Mouse (Mus musculus) embryonic facial prominence, embryonic 14.5 days (tissue): ENCODE measurements around the gene Glipr2. TPM values are rescaled to one million over a fixed set of nuclear protein-coding genes. Genes with fewer than 3 reads are reported as not detected.
A peak's percentile ranks its signal among the peaks of the same experiment; 100 is the strongest.

Source experiments
- ATAC-seq: fragments of 200-750 bp; cut with Nextera tagmentation; 2 replicates; pipeline ENCODE4 v1.8.0; 2017; ENCODE audit warnings: low read depth, moderate number of reproducible peaks, moderate TSS enrichment
- DNase-seq: peaks from one replicate; pipeline ENCODE4 v3.0.0-alpha.2; 2015; ENCODE audit warnings: low spot score
- H3K27ac ChIP-seq: fragments of 300-500 bp; sonication (generic); replicated peaks from 2 replicates; pipeline ENCODE4 v1.5.1; 2014; ENCODE audit warnings: low read depth, mild to moderate bottlenecking, low read length, moderate library complexity
- H3K27me3 ChIP-seq: fragments of 300-500 bp; sonication (generic); replicated peaks from 2 replicates; pipeline ENCODE4 v1.6.1; 2014; ENCODE audit warnings: low read length; ENCODE audit not compliant: control insufficient read depth, insufficient read depth
- H3K36me3 ChIP-seq: fragments of 300-500 bp; sonication (generic); 2 replicates; pipeline ENCODE4 v1.6.1; 2014; ENCODE audit warnings: low read length, mixed read lengths; ENCODE audit not compliant: control insufficient read depth, insufficient read depth
- H3K4me1 ChIP-seq: fragments of 300-500 bp; sonication (generic); 2 replicates; pipeline ENCODE4 v1.6.1; 2014; ENCODE audit warnings: antibody characterized with exemption, low read length; ENCODE audit not compliant: control insufficient read depth, insufficient read depth
- H3K4me2 ChIP-seq: fragments of 300-500 bp; sonication (generic); 2 replicates; pipeline ENCODE4 v1.6.1; 2014; ENCODE audit warnings: low read depth, mild to moderate bottlenecking, low read length, moderate library complexity, mixed read lengths
- H3K4me3 ChIP-seq: fragments of 300-500 bp; sonication (generic); 2 replicates; pipeline ENCODE4 v1.5.1; 2014; ENCODE audit warnings: low read depth, mild to moderate bottlenecking, low read length
- H3K9ac ChIP-seq: fragments of 300-500 bp; sonication (generic); 2 replicates; pipeline ENCODE4 v1.6.1; 2014; ENCODE audit warnings: low read depth, mild to moderate bottlenecking, low read length, moderate library complexity, mixed read lengths
- H3K9me3 ChIP-seq: fragments of 300-500 bp; sonication (generic); 2 replicates; pipeline ENCODE4 v1.6.1; 2016; ENCODE audit warnings: low read length; ENCODE audit not compliant: control insufficient read depth
- WGBS: fragments of 180-500 bp; shearing (Covaris S2); extraction: QIAGEN DNeasy Blood & Tissue Kit; methylation state at CpG from one replicate; pipeline ENCODE4 v1.1.7; 2014; 5-methylcytosine and 5-hydroxymethylcytosine counted together
- polyA plus RNA-seq: library from polyadenylated mRNA; unstranded; fragments of >200 nt; fragmentation: Nextera tagmentation; extraction: Ambion mirVana; gene quantifications from 2 replicates; pipeline ENCODE4 v1.2.1, GENCODE M21; 2014

Glipr2 gene
- polyA plus RNA-seq: 121 and 129 TPM in 2 replicates

DNA sequence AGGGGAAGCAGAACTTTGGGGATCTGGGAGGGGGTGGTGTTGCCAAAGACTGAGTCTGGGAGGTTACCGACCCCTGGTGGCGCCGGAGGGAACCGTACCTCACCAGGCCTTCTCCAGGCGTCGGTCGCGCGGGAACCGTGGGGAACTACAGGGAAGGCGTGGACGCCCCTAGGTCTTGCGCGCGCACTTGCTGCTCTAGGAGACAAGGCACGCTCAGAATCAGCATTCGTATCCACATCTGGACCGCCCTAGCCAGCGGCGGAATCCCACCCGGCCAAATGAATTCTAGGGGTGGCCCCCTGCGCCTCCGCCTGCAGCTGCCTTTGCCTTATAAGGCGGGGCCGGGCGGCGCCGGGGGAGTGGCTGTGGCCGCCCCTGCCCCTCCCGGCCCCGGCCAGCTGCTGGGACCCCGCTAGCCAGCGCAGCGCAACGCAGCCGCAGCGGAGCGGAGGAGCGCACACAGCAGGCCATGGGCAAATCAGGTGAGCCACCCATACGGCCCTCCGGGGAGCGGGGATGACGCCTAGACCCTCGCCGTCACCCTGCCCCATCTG, at the start of gene Glipr2:
Glipr2 (plus strand) TSS at position 110 of the 554 bp plus-strand sequence.
- peak; percentile 93 for ATAC-seq
- H3K4me1 ChIP-seq: peaks cover 11% of the 10 kb centered on the region; the same call in 1 of the 2 replicates
- peak within 1 kb of the TSS; percentile 76 for H3K9ac ChIP-seq
- peak within 1 kb of the TSS; percentile 95 for H3K4me2 ChIP-seq
- no peaks in the 10 kb centered on the region for H3K27me3 ChIP-seq
- WGBS: 0% methylated on average over 12 of the region's 45 CpGs
- H3K27ac ChIP-seq: peak within 1 kb of the TSS; percentile 89
- DNase-seq: peak; percentile 96
- no peaks in the 10 kb centered on the region for H3K9me3 ChIP-seq
- peak within 1 kb of the TSS; percentile 74 for H3K4me3 ChIP-seq
- H3K36me3 ChIP-seq: no peaks in the 10 kb centered on the region

DNA sequence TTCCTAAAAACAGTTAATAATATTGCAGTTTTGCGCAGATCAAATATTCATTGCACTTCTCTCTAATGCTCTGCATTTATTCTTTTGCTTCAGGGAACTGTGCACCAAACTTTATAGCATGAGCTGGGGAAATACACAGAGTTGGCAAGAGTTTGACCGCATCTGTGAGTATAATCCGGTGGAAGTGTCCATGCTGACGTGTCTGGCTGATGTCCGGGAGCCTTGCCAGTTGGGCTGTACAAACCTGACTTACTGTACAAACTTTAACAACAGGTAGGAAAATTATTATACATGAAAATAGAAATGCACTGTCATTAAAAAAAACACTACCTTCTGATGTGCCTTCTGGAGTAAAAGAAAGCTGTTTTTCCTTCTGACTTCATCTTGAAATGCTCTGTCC, 39.0 kb upstream of the Glipr2 start:
- WGBS: 89% methylated on average over 5 of the region's 5 CpGs
- Histone ChIP-seq H3K9ac (no peak overlapping the region), H3K4me2 (no peak overlapping the region), H3K4me3 (no peak overlapping the region), H3K27ac (no peak overlapping the region), H3K9me3 (no peaks in the 10 kb centered on the region), H3K27me3 (no peaks in the 10 kb centered on the region), H3K36me3 (peaks cover 35% of the 10 kb centered on the region), H3K4me1 (no peaks in the 10 kb centered on the region)
- DNase-seq: no peak
- no peak for ATAC-seq

DNA sequence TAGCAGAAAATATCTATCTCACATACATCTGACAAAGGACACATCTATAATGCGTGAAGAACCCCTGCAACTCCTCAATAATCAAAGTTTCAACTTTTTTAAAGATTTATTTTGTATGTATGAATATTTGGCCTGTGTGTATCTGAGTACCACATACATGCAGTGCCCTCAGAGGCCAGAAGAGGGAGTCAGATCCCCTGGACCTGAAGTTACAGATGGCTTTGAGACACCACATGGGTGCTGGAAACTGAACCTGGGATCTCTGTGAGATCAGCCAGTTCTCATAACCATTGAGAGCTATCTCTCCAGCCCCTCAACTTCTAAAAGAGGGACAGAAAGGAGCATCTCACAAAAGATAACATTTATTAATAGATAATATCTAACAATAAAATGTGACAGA, 36.6 kb upstream of the Glipr2 start:
- Histone ChIP-seq H3K27me3 (no peaks in the 10 kb centered on the region), H3K9me3 (no peaks in the 10 kb centered on the region), H3K4me3 (no peak overlapping the region), H3K4me2 (no peak overlapping the region), H3K36me3 (peaks cover 40% of the 10 kb centered on the region), H3K27ac (no peak overlapping the region), H3K4me1 (no peaks in the 10 kb centered on the region), H3K9ac (no peak overlapping the region)
- DNase-seq (no peak), ATAC-seq (no peak)
- 96% methylated on average over 1 of the region's 1 CpGs for WGBS

DNA sequence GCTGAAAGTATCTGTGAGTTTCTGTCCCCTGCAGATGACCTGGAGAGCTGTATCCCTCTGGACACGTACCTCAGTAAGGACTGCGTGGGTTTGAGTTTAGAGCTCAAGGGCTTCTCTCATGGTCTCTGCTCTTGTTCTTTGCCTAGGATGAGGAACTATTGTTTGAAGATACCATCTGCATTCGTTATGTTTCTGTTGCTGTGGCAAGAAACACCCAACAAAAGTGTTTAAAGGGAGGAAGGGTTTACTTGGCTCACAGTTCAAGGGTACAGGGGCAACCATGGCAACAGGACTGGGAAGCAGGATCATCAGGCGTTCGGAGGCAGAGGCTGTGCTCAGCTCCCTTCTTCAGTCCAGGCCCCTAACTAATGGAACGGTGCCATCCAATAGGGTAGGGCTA, 32.1 kb upstream of the Glipr2 start:
- H3K4me1 ChIP-seq: no peaks in the 10 kb centered on the region
- H3K27ac ChIP-seq: no peak overlapping the region
- no peaks in the 10 kb centered on the region for H3K9me3 ChIP-seq
- WGBS: 84% methylated on average over 6 of the region's 6 CpGs
- H3K4me2 ChIP-seq: no peak overlapping the region
- H3K9ac ChIP-seq: no peak overlapping the region
- peaks cover 75% of the 10 kb centered on the region for H3K36me3 ChIP-seq
- DNase-seq (no peak), ATAC-seq (no peak)
- no peaks in the 10 kb centered on the region for H3K27me3 ChIP-seq
- no peak overlapping the region for H3K4me3 ChIP-seq

DNA sequence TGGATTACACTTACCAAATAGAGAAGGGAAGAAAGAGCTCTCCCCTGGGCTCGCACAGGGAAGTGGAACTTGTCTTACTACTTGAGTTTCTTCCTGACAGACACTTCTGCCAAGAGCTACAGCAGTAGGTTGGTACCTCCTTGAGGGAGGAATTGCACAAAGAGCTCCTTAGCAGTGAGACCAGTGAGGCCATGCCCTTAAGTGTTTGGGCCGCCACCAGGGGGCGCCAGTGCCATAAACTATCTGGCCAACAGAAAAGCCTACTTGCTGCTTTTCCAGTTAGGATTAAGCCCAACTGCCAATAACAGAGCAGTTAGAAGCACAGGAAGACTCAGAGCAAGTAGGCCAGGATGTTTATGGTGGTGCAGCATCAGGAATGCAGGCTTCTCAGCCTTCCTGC, 31.4 kb upstream of the Glipr2 start:
- ATAC-seq: peak; percentile 84
- H3K9me3 ChIP-seq: no peaks in the 10 kb centered on the region
- H3K27me3 ChIP-seq: no peaks in the 10 kb centered on the region
- H3K4me3 ChIP-seq: no peak overlapping the region
- no peaks in the 10 kb centered on the region for H3K4me1 ChIP-seq
- no peak overlapping the region for H3K4me2 ChIP-seq
- no peak overlapping the region for H3K27ac ChIP-seq
- no peak overlapping the region for H3K9ac ChIP-seq
- DNase-seq: peak; percentile 94
- WGBS: 17% methylated on average over 3 of the region's 3 CpGs
- H3K36me3 ChIP-seq: peaks cover 78% of the 10 kb centered on the region

DNA sequence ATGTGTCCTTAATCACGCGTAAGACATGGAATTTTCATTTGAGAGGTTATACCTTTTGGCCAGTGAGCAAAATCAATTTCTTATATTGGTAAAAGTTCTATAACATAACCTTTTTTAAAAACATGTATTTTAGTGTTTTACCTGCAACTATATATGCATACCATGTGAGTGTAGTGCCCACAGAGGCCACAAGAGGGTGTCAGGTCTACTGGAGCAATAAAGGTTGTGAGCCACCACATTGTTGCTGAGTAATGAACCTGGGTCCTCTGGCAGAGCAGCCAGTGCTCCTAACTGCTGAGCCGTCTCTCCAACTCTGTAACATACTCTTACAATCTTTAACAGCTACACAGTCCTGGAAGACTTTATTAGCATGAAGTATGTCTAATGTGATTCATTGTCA, 29.4 kb upstream of the Glipr2 start:
- Histone ChIP-seq H3K4me1 (no peaks in the 10 kb centered on the region), H3K4me3 (no peak overlapping the region), H3K27me3 (no peaks in the 10 kb centered on the region), H3K27ac (no peak overlapping the region), H3K9me3 (no peaks in the 10 kb centered on the region), H3K4me2 (no peak overlapping the region), H3K9ac (no peak overlapping the region), H3K36me3 (peaks cover 91% of the 10 kb centered on the region)
- ATAC-seq: no peak
- 92% methylated on average over 3 of the region's 3 CpGs for WGBS
- no peak for DNase-seq

DNA sequence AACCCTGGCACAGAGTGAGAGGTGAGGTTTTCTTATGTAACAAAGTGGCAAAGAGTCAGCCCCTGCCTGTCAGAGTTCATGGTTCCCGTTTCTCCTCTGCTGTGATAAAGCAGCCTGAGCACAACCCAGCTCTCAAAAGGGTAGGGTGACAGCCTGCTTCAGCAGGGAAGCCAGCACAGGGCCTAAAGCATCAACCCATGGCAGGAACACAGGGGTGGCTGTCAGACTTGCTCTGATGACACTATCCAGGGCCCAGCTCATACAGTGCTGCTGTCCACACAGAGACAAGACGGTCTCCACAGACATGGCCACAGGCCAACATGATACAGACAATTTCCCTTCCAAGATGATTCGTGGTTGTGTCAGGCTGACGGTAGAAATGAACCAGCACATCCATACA, 25.3 kb upstream of the Glipr2 start:
- no peak for ATAC-seq
- Histone ChIP-seq H3K4me2 (no peak overlapping the region), H3K27me3 (no peaks in the 10 kb centered on the region), H3K27ac (no peak overlapping the region), H3K36me3 (peaks cover 71% of the 10 kb centered on the region), H3K4me1 (no peaks in the 10 kb centered on the region), H3K9ac (no peak overlapping the region), H3K9me3 (no peaks in the 10 kb centered on the region), H3K4me3 (no peak overlapping the region)
- no peak for DNase-seq
- WGBS: 83% methylated on average over 4 of the region's 4 CpGs

DNA sequence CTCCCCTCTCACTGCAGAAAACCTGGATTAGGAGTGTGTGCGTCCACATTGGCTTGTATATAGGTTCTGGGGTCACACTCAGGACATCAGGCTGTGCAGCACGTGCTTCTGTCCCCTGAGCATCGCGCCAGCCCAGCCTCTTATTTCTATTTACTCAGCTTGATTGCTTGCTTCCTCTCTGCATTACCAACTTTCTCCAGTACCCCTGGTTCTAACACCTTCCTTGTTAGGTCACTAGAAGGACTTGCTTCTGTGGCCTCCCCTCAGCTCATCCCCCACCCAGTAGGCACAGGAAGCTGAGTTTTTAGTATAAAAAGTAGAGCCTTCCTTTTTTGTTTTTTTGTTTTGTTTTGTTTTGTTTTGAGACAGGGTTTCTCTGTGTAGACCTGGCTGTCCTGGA, 21.0 kb upstream of the Glipr2 start:
- DNase-seq: no peak
- H3K4me3 ChIP-seq: no peak overlapping the region
- H3K9ac ChIP-seq: no peak overlapping the region
- no peaks in the 10 kb centered on the region for H3K4me1 ChIP-seq
- H3K4me2 ChIP-seq: no peak overlapping the region
- H3K27me3 ChIP-seq: no peaks in the 10 kb centered on the region
- ATAC-seq: no peak
- WGBS: 68% methylated on average over 4 of the region's 4 CpGs
- H3K9me3 ChIP-seq: no peaks in the 10 kb centered on the region
- peaks cover 62% of the 10 kb centered on the region for H3K36me3 ChIP-seq
- H3K27ac ChIP-seq: no peak overlapping the region
